Mouse (Mus musculus): ENCODE data around the gene Postn. TPM values are rescaled to one million over a fixed set of nuclear protein-coding genes. Genes with fewer than 3 reads are reported as not detected.

The Postn gene
- polyA plus RNA-seq (2012; rRNA removed): 0.94 and 1.4 TPM in 2 replicates

GRCm38 (mm10) chr3:54360897-54361296, at the start of gene Postn:
Gene Postn, plus strand, starts transcription at chr3:54361109.
- no peak for TF ChIP-seq POLR2A (IDR thresholded peaks at IDR 0.05; ENCODE audit: control insufficient read depth, low read depth, low read length)
- no peak for TF ChIP-seq CTCF (IDR thresholded peaks at IDR 0.05; ENCODE audit: control insufficient read depth, insufficient read depth, insufficient replicate concordance, low read depth, low read length)

GRCm38 (mm10) chr3:54314055-54314454, 46.9 kb upstream of the Postn start:
- H3K36me3 ChIP-seq (ENCODE audit: control insufficient read depth, insufficient read depth, low read length): no peaks in the 10 kb centered on the region
- TF ChIP-seq POLR2A (IDR thresholded peaks at IDR 0.05; ENCODE audit: control insufficient read depth, low read depth, low read length): no peak
- no peak for TF ChIP-seq CTCF (IDR thresholded peaks at IDR 0.05; ENCODE audit: control insufficient read depth, insufficient read depth, insufficient replicate concordance, low read depth, low read length)
- no peaks in the 10 kb centered on the region for H3K27me3 ChIP-seq (ENCODE audit: control insufficient read depth, insufficient read depth, low read length)
- no peaks in the 10 kb centered on the region for H3K4me1 ChIP-seq (ENCODE audit: control insufficient read depth, insufficient read depth, low read length)
- H3K4me3 ChIP-seq (ENCODE audit: control insufficient read depth, low read depth, low read length): no peak overlapping the region
- H3K27ac ChIP-seq (ENCODE audit: control insufficient read depth, insufficient read depth, low read depth, low read length): no peak overlapping the region

More at GRCm38 (mm10) chr3:54360897-54361296, at the start of gene Postn:
- Histone ChIP-seq H3K4me3 (ENCODE audit: control insufficient read depth, low read depth, low read length) (no peak within 1 kb of the TSS), H3K27ac (ENCODE audit: control insufficient read depth, insufficient read depth, low read depth, low read length) (no peak within 1 kb of the TSS), H3K4me1 (ENCODE audit: control insufficient read depth, insufficient read depth, low read length) (no peaks in the 10 kb centered on the region; the same call in 1 of the 2 replicates), H3K27me3 (ENCODE audit: control insufficient read depth, insufficient read depth, low read length) (no peaks in the 10 kb centered on the region), H3K36me3 (ENCODE audit: control insufficient read depth, insufficient read depth, low read length) (no peaks in the 10 kb centered on the region)

- no peak overlapping the region for H3K27ac ChIP-seq (ENCODE audit: control insufficient read depth, insufficient read depth, low read depth, low read length)
- no peaks in the 10 kb centered on the region; the same call in 1 of the 2 replicates for H3K4me1 ChIP-seq (ENCODE audit: control insufficient read depth, insufficient read depth, low read length)
- no peaks in the 10 kb centered on the region for H3K36me3 ChIP-seq (ENCODE audit: control insufficient read depth, insufficient read depth, low read length)
- no peaks in the 10 kb centered on the region for H3K27me3 ChIP-seq (ENCODE audit: control insufficient read depth, insufficient read depth, low read length)
- H3K4me3 ChIP-seq (ENCODE audit: control insufficient read depth, low read depth, low read length): no peak overlapping the region
- TF ChIP-seq CTCF (IDR thresholded peaks at IDR 0.05; ENCODE audit: control insufficient read depth, insufficient read depth, insufficient replicate concordance, low read depth, low read length) (peak; percentile 67; the same call in 1 of the 2 replicates), POLR2A (IDR thresholded peaks at IDR 0.05; ENCODE audit: control insufficient read depth, low read depth, low read length) (no peak)
These were observed 7.8 kb upstream of the Postn start for GRCm38 (mm10) chr3:54352891-54353652.

- H3K27me3 ChIP-seq (ENCODE audit: control insufficient read depth, insufficient read depth, low read length): no peaks in the 10 kb centered on the region
- no peak for TF ChIP-seq POLR2A (IDR thresholded peaks at IDR 0.05; ENCODE audit: control insufficient read depth, low read depth, low read length)
- no peak for TF ChIP-seq CTCF (IDR thresholded peaks at IDR 0.05; ENCODE audit: control insufficient read depth, insufficient read depth, insufficient replicate concordance, low read depth, low read length)
- H3K27ac ChIP-seq (ENCODE audit: control insufficient read depth, insufficient read depth, low read depth, low read length): no peak overlapping the region
- no peaks in the 10 kb centered on the region for H3K36me3 ChIP-seq (ENCODE audit: control insufficient read depth, insufficient read depth, low read length)
- no peaks in the 10 kb centered on the region; the same call in 1 of the 2 replicates for H3K4me1 ChIP-seq (ENCODE audit: control insufficient read depth, insufficient read depth, low read length)
- H3K4me3 ChIP-seq (ENCODE audit: control insufficient read depth, low read depth, low read length): no peak overlapping the region
These were observed 3.3 kb upstream of the Postn start for GRCm38 (mm10) chr3:54357561-54357960.

GRCm38 (mm10) chr3:54358463-54359189, 2.3 kb upstream of the Postn start:
- H3K36me3 ChIP-seq (ENCODE audit: control insufficient read depth, insufficient read depth, low read length): no peaks in the 10 kb centered on the region
- H3K4me3 ChIP-seq (ENCODE audit: control insufficient read depth, low read depth, low read length): no peak overlapping the region
- H3K27ac ChIP-seq (ENCODE audit: control insufficient read depth, insufficient read depth, low read depth, low read length): no peak overlapping the region
- H3K27me3 ChIP-seq (ENCODE audit: control insufficient read depth, insufficient read depth, low read length): no peaks in the 10 kb centered on the region
- no peaks in the 10 kb centered on the region; the same call in 1 of the 2 replicates for H3K4me1 ChIP-seq (ENCODE audit: control insufficient read depth, insufficient read depth, low read length)
- TF ChIP-seq POLR2A (IDR thresholded peaks at IDR 0.05; ENCODE audit: control insufficient read depth, low read depth, low read length) (no peak), CTCF (IDR thresholded peaks at IDR 0.05; ENCODE audit: control insufficient read depth, insufficient read depth, insufficient replicate concordance, low read depth, low read length) (no peak)

- no peaks in the 10 kb centered on the region; the same call in 1 of the 2 replicates for H3K4me1 ChIP-seq (ENCODE audit: control insufficient read depth, insufficient read depth, low read length)
- no peaks in the 10 kb centered on the region for H3K36me3 ChIP-seq (ENCODE audit: control insufficient read depth, insufficient read depth, low read length)
- H3K27ac ChIP-seq (ENCODE audit: control insufficient read depth, insufficient read depth, low read depth, low read length): no peak overlapping the region
- no peak overlapping the region for H3K4me3 ChIP-seq (ENCODE audit: control insufficient read depth, low read depth, low read length)
- no peaks in the 10 kb centered on the region for H3K27me3 ChIP-seq (ENCODE audit: control insufficient read depth, insufficient read depth, low read length)
- no peak for TF ChIP-seq POLR2A (IDR thresholded peaks at IDR 0.05; ENCODE audit: control insufficient read depth, low read depth, low read length)
- no peak for TF ChIP-seq CTCF (IDR thresholded peaks at IDR 0.05; ENCODE audit: control insufficient read depth, insufficient read depth, insufficient replicate concordance, low read depth, low read length)
These were observed 747 bp downstream of the Postn start for GRCm38 (mm10) chr3:54361656-54362055.

GRCm38 (mm10) chr3:54371015-54371414, 10.1 kb downstream of the Postn start:
- Histone ChIP-seq H3K27ac (ENCODE audit: control insufficient read depth, insufficient read depth, low read depth, low read length) (no peak overlapping the region), H3K36me3 (ENCODE audit: control insufficient read depth, insufficient read depth, low read length) (no peaks in the 10 kb centered on the region), H3K27me3 (ENCODE audit: control insufficient read depth, insufficient read depth, low read length) (no peaks in the 10 kb centered on the region), H3K4me1 (ENCODE audit: control insufficient read depth, insufficient read depth, low read length) (no peaks in the 10 kb centered on the region), H3K4me3 (ENCODE audit: control insufficient read depth, low read depth, low read length) (no peak overlapping the region)
- TF ChIP-seq POLR2A (IDR thresholded peaks at IDR 0.05; ENCODE audit: control insufficient read depth, low read depth, low read length) (no peak), CTCF (IDR thresholded peaks at IDR 0.05; ENCODE audit: control insufficient read depth, insufficient read depth, insufficient replicate concordance, low read depth, low read length) (no peak)
